ENCODE assay signal across 11 mouse cellular contexts in genomic region chr13:90896098-90896497, GRCm38 (mm10). TPM values are rescaled to one million over a fixed set of nuclear protein-coding genes. Genes with fewer than 3 reads are reported as not detected.
A peak's percentile ranks its signal among the peaks of the same experiment; 100 is the strongest.
DNase-seq lines count a peak whose midpoint lies in the region; ATAC-seq and TF ChIP-seq lines count a peak whose summit lies in the region.
"Had no signal": no experiment of that assay in that cellular context is flagged by ENCODE, and none has a peak within 500 bp of the region (broad histone marks: within the 10 kb centered on the region; RNA-seq: fewer than 3 reads in every experiment).

No protein-coding gene starts in this region.

- H3K9me3 ChIP-seq in embryonic facial prominence, embryonic 14.5 days (ENCODE audit: control insufficient read depth, low read length): no peaks in the 10 kb centered on the region
- H3K9me3 ChIP-seq in embryonic facial prominence, embryonic 10.5 days: no peaks in the 10 kb centered on the region
- H3K9me3 ChIP-seq in embryonic facial prominence, embryonic 15.5 days (replicated peaks): no peaks in the 10 kb centered on the region
- no peaks in the 10 kb centered on the region for H3K9me3 ChIP-seq in lung, postnatal 0 days (ENCODE audit: low read length)
- H3K9me3 ChIP-seq in stomach, postnatal 0 days (ENCODE audit: control insufficient read depth, low read length): no peaks in the 10 kb centered on the region

- H3K9ac ChIP-seq in embryonic facial prominence, embryonic 14.5 days (ENCODE audit: low read depth, low read length): no peak overlapping the region
- no peak overlapping the region for H3K9ac ChIP-seq in embryonic facial prominence, embryonic 15.5 days
- H3K9ac ChIP-seq in lung, postnatal 0 days (replicated peaks; ENCODE audit: low read depth): no peak overlapping the region
- H3K9ac ChIP-seq in stomach, postnatal 0 days (ENCODE audit: low read length): no peak overlapping the region

- TF ChIP-seq EP300 in lung, postnatal 0 days (IDR thresholded peaks at IDR 0.05): no peak
- TF ChIP-seq EP300 in stomach, postnatal 0 days (optimal IDR thresholded peaks at IDR 0.05): no peak

- intact Hi-C loops in left cerebral cortex, postnatal 36 days (cut with DNase I): no loop called here

- no peak overlapping the region for H3K4me3 ChIP-seq in embryonic facial prominence, embryonic 14.5 days (ENCODE audit: low read depth, low read length)
- no peak overlapping the region for H3K4me3 ChIP-seq in embryonic facial prominence, embryonic 10.5 days
- no peak overlapping the region for H3K4me3 ChIP-seq in embryonic facial prominence, embryonic 15.5 days (replicated peaks)
- no peak overlapping the region for H3K4me3 ChIP-seq in lung, postnatal 0 days (ENCODE audit: low read depth, low read length)
- no peak overlapping the region for H3K4me3 ChIP-seq in stomach, postnatal 0 days (ENCODE audit: low read depth, low read length)
- H3K4me3 ChIP-seq: left cerebral cortex, adult 2 months had no signal

- H3K27ac ChIP-seq in embryonic facial prominence, embryonic 14.5 days (replicated peaks; ENCODE audit: low read depth, low read length): no peak overlapping the region
- no peak overlapping the region for H3K27ac ChIP-seq in embryonic facial prominence, embryonic 10.5 days (replicated peaks)
- H3K27ac ChIP-seq in embryonic facial prominence, embryonic 15.5 days (replicated peaks): 0 out of 2 replicates have a peak overlapping the region, but pooled peaks have one; percentile 48
- no peak overlapping the region for H3K27ac ChIP-seq in lung, postnatal 0 days (ENCODE audit: low read length)
- H3K27ac ChIP-seq in stomach, postnatal 0 days (replicated peaks): no peak overlapping the region
- H3K27ac ChIP-seq: left cerebral cortex, adult 2 months had no signal

- peak; percentile 66 for DNase-seq in embryonic facial prominence, embryonic 14.5 days (ENCODE audit: low spot score)
- DNase-seq in embryonic facial prominence, embryonic 10.5 days (ENCODE audit: low spot score): no peak
- peak; percentile 94 for DNase-seq in Muller cell, postnatal 12 days (ENCODE audit: inconsistent ontology term)
- peak; percentile 27 to 47 for DNase-seq in left cerebral cortex, postnatal 36 days (ENCODE audit: low spot score in 2 of 2)
- DNase-seq in lung, postnatal 0 days (ENCODE audit: low spot score): no peak
- DNase-seq in lung, postnatal 14 days: no peak
- DNase-seq in stomach, postnatal 0 days (ENCODE audit: low spot score): no peak
- DNase-seq: heart, postnatal 10 days; thymus, postnatal 36 days had no signal

- TF ChIP-seq CTCF in lung, postnatal 0 days (IDR thresholded peaks at IDR 0.05): no peak
- no peak for TF ChIP-seq CTCF in stomach, postnatal 0 days (IDR thresholded peaks at IDR 0.05; ENCODE audit: low read depth)

- H3K36me3 ChIP-seq in embryonic facial prominence, embryonic 14.5 days (ENCODE audit: control insufficient read depth, insufficient read depth, low read length): no peaks in the 10 kb centered on the region
- no peaks in the 10 kb centered on the region for H3K36me3 ChIP-seq in embryonic facial prominence, embryonic 10.5 days (replicated peaks)
- H3K36me3 ChIP-seq in embryonic facial prominence, embryonic 15.5 days: no peaks in the 10 kb centered on the region
- H3K36me3 ChIP-seq in lung, postnatal 0 days (ENCODE audit: insufficient read depth, low read length): no peaks in the 10 kb centered on the region
- H3K36me3 ChIP-seq in stomach, postnatal 0 days (ENCODE audit: control insufficient read depth, insufficient read depth, low read length): no peaks in the 10 kb centered on the region

- H3K27me3 ChIP-seq in embryonic facial prominence, embryonic 14.5 days (replicated peaks; ENCODE audit: control insufficient read depth, insufficient read depth, low read length): no peaks in the 10 kb centered on the region
- no peaks in the 10 kb centered on the region for H3K27me3 ChIP-seq in embryonic facial prominence, embryonic 10.5 days (replicated peaks; ENCODE audit: low read depth, poor library complexity, severe bottlenecking)
- no peaks in the 10 kb centered on the region for H3K27me3 ChIP-seq in embryonic facial prominence, embryonic 15.5 days
- H3K27me3 ChIP-seq in lung, postnatal 0 days (replicated peaks; ENCODE audit: insufficient read depth, low read length): no peaks in the 10 kb centered on the region
- H3K27me3 ChIP-seq in stomach, postnatal 0 days (ENCODE audit: control insufficient read depth, insufficient read depth, low read length): no peaks in the 10 kb centered on the region

- H3K4me2 ChIP-seq in embryonic facial prominence, embryonic 14.5 days (ENCODE audit: low read depth, low read length): no peak overlapping the region
- H3K4me2 ChIP-seq in embryonic facial prominence, embryonic 15.5 days (replicated peaks): no peak overlapping the region
- H3K4me2 ChIP-seq in lung, postnatal 0 days (replicated peaks; ENCODE audit: low read depth, low read length): no peak overlapping the region
- H3K4me2 ChIP-seq in stomach, postnatal 0 days (replicated peaks; ENCODE audit: low read depth): no peak overlapping the region

- peak; percentile 47; the same call in 1 of the 2 replicates for ATAC-seq in embryonic facial prominence, embryonic 14.5 days (ENCODE audit: low read depth)
- no peak for ATAC-seq in embryonic facial prominence, embryonic 15.5 days (ENCODE audit: insufficient number of reproducible peaks, low FRiP score, low TSS enrichment, low read depth)
- no peak for ATAC-seq in lung, postnatal 0 days
- ATAC-seq in stomach, postnatal 0 days (ENCODE audit: low FRiP score, low TSS enrichment): no peak

- H3K4me1 ChIP-seq in embryonic facial prominence, embryonic 14.5 days (ENCODE audit: control insufficient read depth, insufficient read depth, low read length): no peaks in the 10 kb centered on the region
- no peaks in the 10 kb centered on the region for H3K4me1 ChIP-seq in embryonic facial prominence, embryonic 10.5 days
- H3K4me1 ChIP-seq in embryonic facial prominence, embryonic 15.5 days: peaks cover 9% of the 10 kb centered on the region; the same call in 1 of the 2 replicates
- H3K4me1 ChIP-seq in lung, postnatal 0 days (ENCODE audit: insufficient read depth, low read depth, low read length): no peaks in the 10 kb centered on the region
- no peaks in the 10 kb centered on the region for H3K4me1 ChIP-seq in stomach, postnatal 0 days (replicated peaks; ENCODE audit: control insufficient read depth, insufficient read depth)

- WGBS in embryonic facial prominence, embryonic 14.5 days: 19% methylated on average over 2 of the region's 2 CpGs
- WGBS in embryonic facial prominence, embryonic 10.5 days: 22% methylated on average over 2 of the region's 2 CpGs
- whole genome bisulfite sequencing in embryonic facial prominence, embryonic 15.5 days: 15% methylated on average over 2 of the region's 2 CpGs
- WGBS in lung, postnatal 0 days: 42% methylated on average over 2 of the region's 2 CpGs
- WGBS in stomach, postnatal 0 days: 64% methylated on average over 2 of the region's 2 CpGs

RNA-seq across cellular contexts. Expression of gene Atp6ap1l, which starts 9.1 kb away (rescaled TPM):
- 0.75 and 0.90 TPM in 2 replicates for polyA plus RNA-seq in embryonic facial prominence, embryonic 14.5 days (2014; fragmentation: Nextera tagmentation; extraction: Ambion mirVana)
- 0.59 TPM in 1 of 2 replicates, not detected in the other for polyA plus RNA-seq in embryonic facial prominence, embryonic 10.5 days (2016; fragmentation: Nextera tagmentation; extraction: Ambion mirVana)
- polyA plus RNA-seq in embryonic facial prominence, embryonic 15.5 days (2015; fragmentation: Nextera tagmentation; extraction: Ambion mirVana): 0.55 and 0.64 TPM in 2 replicates
- 10 to 100 TPM; 26.7 to 31.0 TPM for total RNA-seq in left cerebral cortex, postnatal 36 days (2021)
- polyA plus RNA-seq in lung, postnatal 0 days (2015; fragmentation: Nextera tagmentation; extraction: Ambion mirVana): not detected in 2 replicates
- polyA plus RNA-seq in stomach, postnatal 0 days (2015; fragmentation: Nextera tagmentation; extraction: Ambion mirVana): 0.11 TPM in 1 of 2 replicates, not detected in the other

RNA-seq across cellular contexts. Expression of gene Rps23, which starts 26.7 kb away (rescaled TPM):
- 300 and 334 TPM in 2 replicates for polyA plus RNA-seq in embryonic facial prominence, embryonic 14.5 days (2014; fragmentation: Nextera tagmentation; extraction: Ambion mirVana)
- 201 and 216 TPM in 2 replicates for polyA plus RNA-seq in embryonic facial prominence, embryonic 10.5 days (2016; fragmentation: Nextera tagmentation; extraction: Ambion mirVana)
- 214 and 217 TPM in 2 replicates for polyA plus RNA-seq in embryonic facial prominence, embryonic 15.5 days (2015; fragmentation: Nextera tagmentation; extraction: Ambion mirVana)
- 100 to 1,000 TPM; 190 to 200 TPM for total RNA-seq in left cerebral cortex, postnatal 36 days (2021)
- 202 and 205 TPM in 2 replicates for polyA plus RNA-seq in lung, postnatal 0 days (2015; fragmentation: Nextera tagmentation; extraction: Ambion mirVana)
- 254 and 300 TPM in 2 replicates for polyA plus RNA-seq in stomach, postnatal 0 days (2015; fragmentation: Nextera tagmentation; extraction: Ambion mirVana)

Comparison
In these comparisons a context has a peak if more than half of its experiments do, and no peak if none do; other contexts are left out.
1. DNase-seq: peak in embryonic facial prominence, embryonic 14.5 days (single experiment), Muller cell, postnatal 12 days (single experiment) and left cerebral cortex, postnatal 36 days (2 of 2); none in embryonic facial prominence, embryonic 10.5 days (single experiment), lung, postnatal 0 days (single experiment), lung, postnatal 14 days (single experiment) and stomach, postnatal 0 days (single experiment).